Mouse (Mus musculus) intestine, embryonic 16.5 days (tissue): ENCODE data around the gene Iqch. TPM values are rescaled to one million over a fixed set of nuclear protein-coding genes. Genes with fewer than 3 reads are reported as not detected.
A peak's percentile ranks its signal among the peaks of the same experiment; 100 is the strongest.

Experiments used
- ATAC-seq: fragments of 200-750 bp; cut with Nextera tagmentation; 2 replicates; pipeline ENCODE4 v1.8.0; 2017; ENCODE audit warnings: moderate TSS enrichment, moderate library complexity
- H3K27ac ChIP-seq: fragments of 300-500 bp; sonication (generic); 2 replicates; pipeline ENCODE4 v1.5.1; 2014; ENCODE audit warnings: mild to moderate bottlenecking, low read length
- H3K27me3 ChIP-seq: fragments of 300-500 bp; sonication (generic); replicated peaks from 2 replicates; pipeline ENCODE4 v1.6.1; 2014; ENCODE audit warnings: low read length, control low read depth, mixed read lengths; ENCODE audit not compliant: control insufficient read depth, insufficient read depth
- H3K36me3 ChIP-seq: fragments of 300-500 bp; sonication (generic); 2 replicates; pipeline ENCODE4 v1.6.1; 2014; ENCODE audit warnings: low read length, control low read depth; ENCODE audit not compliant: control insufficient read depth, insufficient read depth
- H3K4me1 ChIP-seq: fragments of 300-500 bp; sonication (generic); 2 replicates; pipeline ENCODE4 v1.6.1; 2014; ENCODE audit warnings: low read length, control low read depth, mixed read lengths; ENCODE audit not compliant: control insufficient read depth, insufficient read depth
- H3K4me2 ChIP-seq: fragments of 300-500 bp; sonication (generic); 2 replicates; pipeline ENCODE4 v1.6.1; 2014; ENCODE audit warnings: low read depth, low read length, control low read depth
- H3K4me3 ChIP-seq: fragments of 300-500 bp; sonication (generic); 2 replicates; pipeline ENCODE4 v1.5.1; 2014; ENCODE audit warnings: mild to moderate bottlenecking, low read length
- H3K9ac ChIP-seq: fragments of 300-500 bp; sonication (generic); 2 replicates; pipeline ENCODE4 v1.6.1; 2014; ENCODE audit warnings: low read depth, low read length
- H3K9me3 ChIP-seq: fragments of 300-500 bp; sonication (generic); 2 replicates; pipeline ENCODE4 v1.6.1; 2016; ENCODE audit warnings: low read length, control low read depth; ENCODE audit not compliant: control insufficient read depth
- WGBS: fragments of 180-500 bp; shearing (Covaris S2); extraction: QIAGEN DNeasy Blood & Tissue Kit; methylation state at CpG from one replicate; pipeline ENCODE4 v1.1.7; 2014; 5-methylcytosine and 5-hydroxymethylcytosine counted together
- polyA plus RNA-seq: library from polyadenylated mRNA; unstranded; fragments of >200 nt; fragmentation: Nextera tagmentation; extraction: Ambion mirVana; gene quantifications from 2 replicates; pipeline ENCODE4 v1.2.1, GENCODE M21; 2015

Gene Iqch
- polyA plus RNA-seq, 1 experiment from 2014 or later = not detected

DNA sequence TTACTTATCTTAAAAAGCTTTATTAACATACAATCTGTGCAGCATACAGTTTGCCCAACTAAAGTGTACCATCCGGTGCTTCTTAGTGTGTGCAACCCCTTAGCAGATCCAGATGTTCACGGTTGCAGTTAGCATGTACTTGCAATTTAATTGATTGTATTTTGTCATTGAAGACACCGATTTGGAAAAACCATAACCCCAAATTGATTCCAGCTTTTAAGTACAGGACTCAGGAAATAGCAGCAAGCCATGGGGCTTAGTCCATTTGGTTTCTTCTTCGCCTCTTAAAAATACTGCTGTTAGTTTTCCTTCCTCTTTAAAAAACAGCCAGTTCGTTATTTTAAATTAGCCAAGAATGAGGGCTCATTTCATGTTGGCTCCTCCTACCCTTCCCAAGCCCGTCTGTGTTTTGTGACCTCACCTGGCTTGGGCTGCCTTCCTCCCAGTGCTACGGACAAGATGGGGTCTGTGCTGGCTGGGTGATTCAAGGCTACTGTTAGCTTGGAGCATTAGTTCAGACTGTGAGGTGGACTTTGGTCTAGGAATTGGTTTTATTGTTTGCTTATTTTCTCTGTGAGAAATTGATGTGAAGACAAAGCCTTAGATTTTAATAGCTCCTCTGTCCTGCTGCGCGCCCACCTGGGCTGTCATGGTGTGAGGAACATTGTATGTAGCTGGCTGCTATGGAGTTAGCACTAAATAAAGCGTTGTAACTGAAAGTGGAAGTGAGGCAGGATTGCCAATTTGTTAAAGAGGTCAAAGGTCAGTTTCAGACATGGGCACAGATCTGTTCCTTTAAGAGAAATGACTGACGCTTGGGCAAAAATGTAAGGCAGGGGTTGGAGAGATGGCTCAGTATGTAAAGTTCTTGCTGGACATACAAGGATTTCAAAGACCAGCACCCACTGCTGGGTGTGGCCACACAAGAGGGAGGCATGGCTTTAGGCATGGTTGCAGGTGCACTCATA lies 12.0 kb upstream of the Iqch start:
- Histone ChIP-seq H3K27me3 (no peaks in the 10 kb centered on the region), H3K36me3 (peaks cover 13% of the 10 kb centered on the region; the same call in 1 of the 2 replicates), H3K9me3 (no peaks in the 10 kb centered on the region), H3K9ac (no peak overlapping the region), H3K4me2 (no peak overlapping the region), H3K4me3 (no peak overlapping the region), H3K4me1 (peaks cover 35% of the 10 kb centered on the region), H3K27ac (no peak overlapping the region)
- ATAC-seq = peak; percentile 58
- 71% methylated on average over 11 of the region's 11 CpGs for WGBS

DNA sequence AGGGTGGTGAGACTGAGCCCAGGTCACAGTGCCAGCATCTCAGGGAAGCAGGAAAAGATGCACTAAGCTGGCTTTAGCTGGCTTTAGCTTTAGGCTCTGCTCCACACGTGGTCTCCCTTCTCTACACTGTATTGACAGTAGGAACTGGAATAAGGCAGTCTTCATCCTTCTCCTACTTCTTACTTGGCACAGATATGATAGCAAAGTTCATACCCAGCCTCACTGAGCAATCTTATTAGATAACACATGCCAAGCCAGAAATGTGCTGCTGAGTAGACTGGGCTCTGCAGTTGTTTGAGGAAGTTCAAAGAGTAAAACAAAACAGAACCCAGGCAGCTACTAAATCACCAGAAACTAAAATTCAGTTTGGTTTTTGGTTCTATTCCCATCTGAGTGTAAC lies 11.3 kb upstream of the Iqch start:
- WGBS = 42% methylated on average over 1 of the region's 1 CpGs
- Histone ChIP-seq H3K9me3 (no peaks in the 10 kb centered on the region), H3K4me2 (peak overlapping the region; percentile 14; the same call in 1 of the 2 replicates), H3K27ac (peak overlapping the region; percentile 55), H3K36me3 (peaks cover 13% of the 10 kb centered on the region; the same call in 1 of the 2 replicates), H3K9ac (peak overlapping the region; percentile 17; the same call in 1 of the 2 replicates), H3K27me3 (no peaks in the 10 kb centered on the region), H3K4me1 (peaks cover 35% of the 10 kb centered on the region), H3K4me3 (no peak overlapping the region)
- peak; percentile 78 for ATAC-seq

DNA sequence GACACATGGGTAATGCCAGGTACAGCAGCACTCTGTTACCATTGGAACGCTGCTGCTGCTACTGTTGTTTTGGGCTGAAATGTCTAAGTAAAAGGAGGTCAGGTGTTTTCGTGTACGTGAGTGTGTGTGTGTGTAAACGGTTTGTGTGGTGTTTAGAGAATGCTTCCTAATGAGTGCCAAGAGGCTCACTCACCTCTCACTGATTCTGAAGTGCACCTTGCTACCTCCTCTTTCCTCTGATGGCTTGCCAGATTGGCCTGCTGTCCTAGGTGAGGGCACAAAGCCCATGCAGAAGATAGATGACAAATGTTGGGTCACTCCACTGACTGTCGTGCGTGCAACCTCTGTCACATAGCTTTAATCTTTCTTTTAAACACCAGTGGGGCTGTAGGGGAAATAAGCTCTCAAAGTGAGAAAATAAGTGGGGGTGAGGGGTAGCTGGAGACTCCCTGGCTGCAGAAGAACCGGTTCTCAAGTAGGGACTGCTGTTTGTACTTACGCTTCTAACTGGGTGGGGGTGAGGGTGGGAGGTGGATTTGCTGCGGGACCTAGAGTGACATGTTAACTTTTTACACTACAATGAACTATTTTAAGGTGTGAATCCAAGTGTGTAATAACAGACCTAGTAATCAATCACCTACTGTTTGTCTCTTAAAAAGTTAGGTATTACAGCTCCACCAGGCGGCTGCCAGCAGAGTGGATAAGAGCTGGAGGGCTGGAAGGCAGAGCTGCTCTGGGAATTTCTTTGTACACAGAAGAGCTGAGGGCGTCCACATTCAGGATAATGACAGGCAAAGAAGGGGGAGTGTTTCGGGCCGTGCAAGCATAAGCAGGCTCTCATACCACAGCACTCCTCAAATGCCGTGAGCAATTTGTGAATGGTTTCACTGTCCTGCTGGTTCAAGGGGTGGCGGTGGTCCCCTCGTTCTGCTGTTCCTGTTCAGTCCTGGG lies 10.5 kb upstream of the Iqch start:
- peak overlapping the region; percentile 55 for H3K27ac ChIP-seq
- no peaks in the 10 kb centered on the region for H3K27me3 ChIP-seq
- ATAC-seq = peak; percentile 41
- H3K4me3 ChIP-seq = no peak overlapping the region
- peak overlapping the region; percentile 14; the same call in 1 of the 2 replicates for H3K4me2 ChIP-seq
- H3K9ac ChIP-seq = peak overlapping the region; percentile 17; the same call in 1 of the 2 replicates
- 46% methylated on average over 16 of the region's 16 CpGs for WGBS
- H3K9me3 ChIP-seq = no peaks in the 10 kb centered on the region
- peaks cover 35% of the 10 kb centered on the region for H3K4me1 ChIP-seq
- H3K36me3 ChIP-seq = peaks cover 7% of the 10 kb centered on the region; the same call in 1 of the 2 replicates

DNA sequence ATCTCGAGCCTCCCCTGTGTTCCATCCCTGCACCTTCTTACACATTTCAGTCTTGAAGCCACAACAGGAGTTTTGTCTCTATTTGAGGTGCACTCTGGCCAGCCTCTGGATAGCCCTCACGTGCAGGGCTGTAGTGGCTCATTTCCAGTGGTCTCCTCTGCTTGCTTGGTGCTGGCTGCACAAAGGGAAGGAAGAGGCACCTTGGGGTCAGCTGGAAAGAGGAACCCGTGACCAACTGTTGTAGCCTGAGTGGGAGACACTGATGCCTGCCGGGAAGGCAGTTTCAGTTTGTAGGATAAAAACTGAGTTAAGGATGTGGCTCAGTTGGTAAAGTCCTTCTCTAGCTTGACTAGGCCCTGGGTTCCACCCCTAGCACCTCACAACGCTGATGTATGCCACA lies 9.7 kb upstream of the Iqch start:
- 69% methylated on average over 5 of the region's 5 CpGs for WGBS
- H3K4me1 ChIP-seq = peaks cover 35% of the 10 kb centered on the region
- no peak overlapping the region for H3K4me3 ChIP-seq
- H3K4me2 ChIP-seq = no peak overlapping the region
- H3K27me3 ChIP-seq = no peaks in the 10 kb centered on the region
- H3K27ac ChIP-seq = no peak overlapping the region
- ATAC-seq = no peak
- H3K36me3 ChIP-seq = 0 out of 2 replicates have a peak, but pooled peaks cover under 1% of the 10 kb centered on the region
- H3K9ac ChIP-seq = no peak overlapping the region
- H3K9me3 ChIP-seq = no peaks in the 10 kb centered on the region

DNA sequence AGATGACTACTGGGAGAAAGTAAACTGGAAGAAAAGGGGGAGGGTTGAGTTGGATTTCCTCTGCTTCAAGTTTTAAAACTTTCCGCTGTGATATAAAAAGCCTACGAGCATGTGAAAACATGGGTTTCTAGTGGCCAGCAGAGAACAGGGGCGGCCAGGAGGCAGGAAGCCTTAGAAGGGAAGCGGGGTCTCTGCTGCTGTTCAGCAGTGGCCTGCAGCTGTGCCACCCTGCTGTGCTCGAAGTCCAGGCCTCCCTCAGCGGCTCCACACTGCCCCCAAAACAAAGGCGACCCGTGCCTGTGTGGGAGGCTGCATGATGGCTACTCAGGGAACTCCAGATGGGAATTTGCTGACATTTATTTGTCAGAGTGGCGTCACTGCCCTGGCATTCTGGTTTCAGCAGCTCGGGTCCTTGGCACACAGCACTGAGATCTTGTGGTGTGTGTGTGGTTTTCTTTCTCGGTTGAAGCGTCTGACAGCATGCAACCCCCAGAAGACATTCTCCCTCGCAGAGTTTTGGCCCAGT lies 8.6 kb upstream of the Iqch start:
- no peak overlapping the region for H3K27ac ChIP-seq
- peaks cover 35% of the 10 kb centered on the region for H3K4me1 ChIP-seq
- no peak overlapping the region for H3K4me3 ChIP-seq
- ATAC-seq = no peak
- no peaks in the 10 kb centered on the region for H3K27me3 ChIP-seq
- peak overlapping the region; percentile 40; the same call in 1 of the 2 replicates for H3K9ac ChIP-seq
- 48% methylated on average over 13 of the region's 13 CpGs for WGBS
- H3K9me3 ChIP-seq = no peaks in the 10 kb centered on the region
- no peak overlapping the region for H3K4me2 ChIP-seq
- H3K36me3 ChIP-seq = no peaks in the 10 kb centered on the region

DNA sequence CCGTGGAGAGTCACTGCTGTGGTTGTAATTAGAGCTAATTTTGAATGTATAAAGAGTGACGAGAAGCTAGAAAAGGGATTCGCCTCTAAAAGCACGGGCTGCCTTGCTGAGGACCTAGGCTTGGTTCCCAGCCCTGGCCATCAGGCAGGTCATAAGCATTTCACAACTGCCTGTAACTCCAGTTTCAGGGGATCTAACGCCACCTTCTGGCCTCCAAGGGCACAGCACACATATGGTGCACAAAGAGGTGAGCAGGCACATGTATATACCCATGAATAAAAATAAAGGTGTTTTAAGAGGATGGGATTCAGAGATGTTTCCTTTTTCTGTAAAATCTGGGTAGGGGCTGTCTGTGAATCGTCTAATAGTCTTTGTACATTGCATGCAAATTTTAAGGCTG lies 7.9 kb upstream of the Iqch start:
- WGBS = 85% methylated on average over 6 of the region's 6 CpGs
- H3K27ac ChIP-seq = no peak overlapping the region
- no peak overlapping the region for H3K4me3 ChIP-seq
- ATAC-seq = no peak
- H3K4me1 ChIP-seq = peaks cover 35% of the 10 kb centered on the region
- no peaks in the 10 kb centered on the region for H3K27me3 ChIP-seq
- no peak overlapping the region for H3K9ac ChIP-seq
- no peaks in the 10 kb centered on the region for H3K36me3 ChIP-seq
- no peak overlapping the region for H3K4me2 ChIP-seq
- no peaks in the 10 kb centered on the region for H3K9me3 ChIP-seq

DNA sequence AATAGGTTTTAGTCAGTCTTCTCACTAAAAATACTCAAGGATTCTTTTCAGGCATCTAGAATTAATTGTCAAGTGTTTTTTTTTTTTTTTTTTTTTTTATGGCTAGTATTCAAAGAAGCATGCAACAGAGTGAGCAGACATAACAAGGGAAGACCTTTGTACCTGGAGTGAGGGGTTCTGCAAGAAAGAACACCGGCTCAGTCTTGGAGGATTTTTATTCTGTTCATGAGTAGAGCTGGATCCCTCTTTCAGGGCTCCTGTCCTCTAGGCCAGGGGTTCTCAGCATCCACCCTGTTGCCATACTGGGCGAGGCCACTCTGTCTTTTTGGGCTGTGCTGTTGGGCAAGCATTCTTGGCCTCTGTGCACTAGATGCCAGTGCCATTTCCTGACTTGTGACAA lies 7.5 kb upstream of the Iqch start:
- no peaks in the 10 kb centered on the region for H3K36me3 ChIP-seq
- H3K9ac ChIP-seq = no peak overlapping the region
- H3K9me3 ChIP-seq = no peaks in the 10 kb centered on the region
- H3K4me3 ChIP-seq = no peak overlapping the region
- WGBS = 77% methylated on average over 2 of the region's 2 CpGs
- no peak for ATAC-seq
- H3K27me3 ChIP-seq = no peaks in the 10 kb centered on the region
- H3K4me2 ChIP-seq = no peak overlapping the region
- H3K4me1 ChIP-seq = peaks cover 34% of the 10 kb centered on the region
- H3K27ac ChIP-seq = no peak overlapping the region

DNA sequence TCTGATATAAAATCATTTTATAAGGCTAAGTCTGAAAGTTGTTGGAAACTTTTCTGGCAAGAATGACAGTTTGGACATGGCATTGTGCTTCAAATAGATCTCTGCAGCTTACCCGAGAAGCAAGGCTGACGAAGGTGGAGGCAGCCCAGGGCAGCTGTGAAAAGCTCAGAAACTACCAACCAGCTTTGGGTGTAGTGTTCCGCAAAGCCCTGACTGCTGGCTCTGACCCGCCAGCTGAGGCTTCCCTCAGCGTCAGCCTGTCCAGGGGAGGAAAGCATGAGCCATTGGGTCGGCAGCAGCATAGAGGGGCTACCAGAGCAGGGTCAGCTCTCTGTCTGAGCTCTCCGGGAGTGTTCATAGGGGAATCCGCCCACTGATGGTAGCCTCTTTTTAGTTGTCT lies 7.0 kb upstream of the Iqch start:
- H3K27me3 ChIP-seq = no peaks in the 10 kb centered on the region
- no peak overlapping the region for H3K27ac ChIP-seq
- no peak for ATAC-seq
- H3K4me2 ChIP-seq = no peak overlapping the region
- H3K9ac ChIP-seq = no peak overlapping the region
- H3K36me3 ChIP-seq = no peaks in the 10 kb centered on the region
- no peak overlapping the region for H3K4me3 ChIP-seq
- H3K9me3 ChIP-seq = no peaks in the 10 kb centered on the region
- peaks cover 30% of the 10 kb centered on the region for H3K4me1 ChIP-seq
- 73% methylated on average over 8 of the region's 8 CpGs for WGBS

DNA sequence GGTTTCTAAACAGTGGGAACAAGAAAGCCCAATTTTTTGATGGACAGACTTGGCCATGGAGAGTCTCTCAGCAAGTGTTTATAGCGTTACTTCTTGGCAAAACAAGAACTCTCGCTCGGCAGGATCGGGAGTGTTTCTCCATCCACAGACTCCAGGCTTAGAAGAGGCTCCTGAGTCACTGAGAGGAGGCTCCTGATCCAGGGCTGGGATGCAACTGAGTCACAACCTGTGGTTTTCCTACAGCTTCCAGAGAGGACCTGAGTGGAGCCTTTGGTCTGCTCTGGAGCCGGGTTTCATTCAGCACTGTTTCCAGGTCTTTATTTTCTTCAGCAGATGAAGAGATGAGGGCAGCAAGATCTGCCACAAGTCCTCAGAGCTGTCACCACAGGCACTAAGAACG lies 5.7 kb upstream of the Iqch start:
- Histone ChIP-seq H3K9ac (no peak overlapping the region), H3K27ac (no peak overlapping the region), H3K36me3 (no peaks in the 10 kb centered on the region), H3K9me3 (no peaks in the 10 kb centered on the region), H3K27me3 (no peaks in the 10 kb centered on the region), H3K4me3 (no peak overlapping the region), H3K4me2 (no peak overlapping the region), H3K4me1 (peaks cover 29% of the 10 kb centered on the region)
- WGBS = 82% methylated on average over 6 of the region's 6 CpGs
- no peak for ATAC-seq
